Mouse (Mus musculus) frontal cortex, adult (tissue): Measurements from ENCODE around the gene Amigo3.
"Not testable (repeated sequence)": the region's sequence is repeated elsewhere in the genome, so short reads cannot be mapped to it uniquely, and the experiment has no call there.

ENCODE experiments used
- ATAC-seq: cut with Nextera tagmentation; 2 replicates; pipeline ENCODE4 v1.9.2; 2017; ENCODE audit warnings: mild to moderate bottlenecking, moderate library complexity, mixed read lengths; ENCODE audit not compliant: low TSS enrichment

Gene Amigo3

DNA sequence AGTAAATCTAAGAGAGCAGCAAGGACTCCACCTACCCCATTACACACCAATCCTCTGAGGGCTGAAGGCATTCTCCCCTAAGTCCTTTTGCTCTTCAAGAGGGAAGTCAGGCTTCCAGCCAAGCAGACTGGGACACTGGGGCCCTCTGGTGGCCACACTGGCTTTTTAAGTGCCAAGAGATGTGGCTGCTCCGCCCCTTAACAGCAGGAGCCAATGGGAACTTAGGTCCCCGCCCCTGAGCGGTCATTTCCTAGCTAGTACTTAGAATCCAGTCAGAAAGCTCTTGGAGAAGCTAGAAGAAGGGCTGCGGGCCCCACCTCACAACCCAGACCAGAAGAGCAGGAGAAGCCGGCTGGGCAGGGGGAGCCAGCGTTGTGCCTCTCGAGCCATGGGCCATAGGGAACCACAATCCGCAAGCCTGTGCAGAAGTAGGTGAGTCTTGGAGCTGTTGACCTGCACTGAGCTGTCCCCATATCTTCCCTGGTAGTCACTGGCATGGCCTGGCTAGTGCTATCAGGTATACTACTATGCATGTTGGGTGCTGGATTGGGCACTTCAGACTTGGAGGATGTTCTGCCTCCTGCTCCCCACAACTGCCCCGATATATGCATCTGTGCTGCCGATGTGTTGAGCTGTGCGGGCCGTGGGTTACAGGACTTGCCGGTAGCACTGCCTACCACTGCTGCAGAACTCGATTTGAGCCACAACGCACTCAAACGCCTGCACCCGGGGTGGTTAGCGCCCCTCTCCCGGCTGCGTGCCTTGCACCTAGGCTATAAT, at the start of gene Amigo3:
TSS of gene Amigo3 (plus strand) at position 275 of the 780 bp plus-strand sequence.
- ATAC-seq = peak; percentile 71

GRCm38 (mm10) chr9:108003531-108003890, 49.4 kb upstream of the Amigo3 start:
- ATAC-seq = no peak

- no peak for ATAC-seq
Observed at GRCm38 (mm10) chr9:108008041-108008440, 44.9 kb upstream of the Amigo3 start.

DNA sequence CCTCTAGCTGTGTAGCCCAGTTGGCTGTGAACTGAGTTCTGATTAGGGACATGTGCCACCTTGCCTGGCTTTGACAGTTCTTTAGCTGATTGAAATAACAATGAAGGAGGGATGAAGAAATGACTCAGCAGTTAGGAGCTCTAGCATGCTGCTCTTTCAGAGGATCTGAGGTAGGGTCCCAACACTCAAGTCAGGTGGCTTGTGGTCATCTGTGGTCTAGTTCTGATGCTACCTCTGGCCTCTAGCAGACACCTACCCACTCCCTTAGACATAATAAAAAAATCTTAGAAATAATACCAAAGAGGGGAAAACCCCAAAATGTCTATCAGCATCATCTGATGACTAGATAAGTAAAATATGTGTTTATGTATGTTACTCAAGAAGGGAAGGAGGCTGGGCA, 42.6 kb upstream of the Amigo3 start:
- ATAC-seq = no peak

DNA sequence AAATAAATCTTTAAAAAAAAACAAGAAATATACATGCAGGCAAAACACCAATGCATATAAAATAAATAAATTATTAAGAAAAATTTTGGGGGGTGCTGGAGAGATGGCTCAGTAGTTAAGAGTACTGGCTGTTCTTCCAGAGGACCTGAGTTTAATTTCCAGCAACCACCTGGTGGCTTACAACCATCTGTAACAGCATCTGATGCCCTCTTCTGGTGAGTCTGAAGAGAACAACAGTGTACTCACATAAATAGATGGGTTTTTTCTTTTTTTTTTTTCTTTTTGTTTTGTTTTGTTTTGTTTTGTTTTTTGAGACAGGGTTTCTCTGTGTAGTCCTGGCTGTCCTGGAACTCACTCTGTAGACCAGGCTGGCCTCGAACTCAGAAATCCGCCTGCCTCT, 39.4 kb upstream of the Amigo3 start:
- ATAC-seq = not testable (repeated sequence)

- peak; percentile 98 for ATAC-seq
Observed at GRCm38 (mm10) chr9:108017127-108017526, 35.8 kb upstream of the Amigo3 start.

- ATAC-seq = no peak
Observed at GRCm38 (mm10) chr9:108020741-108021140, 32.2 kb upstream of the Amigo3 start.

DNA sequence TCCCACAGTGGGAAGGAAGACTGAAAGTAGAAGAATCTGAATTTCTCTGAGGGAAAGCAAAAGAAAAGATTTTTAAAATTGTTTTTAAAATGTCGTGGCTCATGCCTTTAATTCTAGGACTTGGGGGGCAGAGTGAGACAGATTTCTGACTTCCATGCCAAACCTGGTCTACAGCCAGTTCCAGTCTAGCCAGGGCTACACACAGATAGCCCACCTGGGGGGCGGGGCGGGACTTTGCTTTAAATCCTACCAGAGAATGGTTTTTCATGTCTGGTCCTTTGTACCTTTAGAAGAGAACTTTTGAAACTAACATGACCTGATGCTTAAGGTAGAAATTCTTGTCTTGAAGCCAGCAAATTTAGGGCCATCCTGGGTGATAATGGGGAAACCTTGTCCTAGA, 29.7 kb upstream of the Amigo3 start:
- no peak for ATAC-seq

GRCm38 (mm10) chr9:108026584-108026983, 26.4 kb upstream of the Amigo3 start:
- no peak for ATAC-seq

DNA sequence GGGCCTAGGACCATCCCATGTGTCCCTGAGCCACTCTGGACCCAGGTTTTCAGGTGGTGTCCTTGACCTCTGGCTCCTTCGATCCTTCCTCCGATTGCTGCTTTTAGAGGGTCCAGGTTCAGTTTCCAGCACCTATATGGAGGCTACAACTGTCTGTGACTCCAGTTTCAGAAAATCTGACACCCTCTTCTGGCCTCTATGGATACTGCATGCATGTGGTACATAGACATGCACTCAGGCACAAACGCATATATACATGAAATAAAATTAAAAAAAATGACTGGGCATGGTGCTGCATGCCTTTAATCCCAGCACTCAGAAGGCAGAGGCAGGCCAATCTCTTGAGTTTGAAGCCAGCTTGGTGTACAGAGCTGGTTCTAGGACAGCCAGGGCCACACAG, 25.1 kb upstream of the Amigo3 start:
- no peak for ATAC-seq

GRCm38 (mm10) chr9:108032126-108032525, 20.8 kb upstream of the Amigo3 start:
- ATAC-seq = no peak

- ATAC-seq = no peak; the same call in 1 of the 2 replicates
Observed at GRCm38 (mm10) chr9:108035331-108036156, 17.4 kb upstream of the Amigo3 start.

GRCm38 (mm10) chr9:108044751-108045492, 8.0 kb upstream of the Amigo3 start:
- ATAC-seq = no peak

- no peak for ATAC-seq
Observed at GRCm38 (mm10) chr9:108046582-108046981, 6.4 kb upstream of the Amigo3 start.

DNA sequence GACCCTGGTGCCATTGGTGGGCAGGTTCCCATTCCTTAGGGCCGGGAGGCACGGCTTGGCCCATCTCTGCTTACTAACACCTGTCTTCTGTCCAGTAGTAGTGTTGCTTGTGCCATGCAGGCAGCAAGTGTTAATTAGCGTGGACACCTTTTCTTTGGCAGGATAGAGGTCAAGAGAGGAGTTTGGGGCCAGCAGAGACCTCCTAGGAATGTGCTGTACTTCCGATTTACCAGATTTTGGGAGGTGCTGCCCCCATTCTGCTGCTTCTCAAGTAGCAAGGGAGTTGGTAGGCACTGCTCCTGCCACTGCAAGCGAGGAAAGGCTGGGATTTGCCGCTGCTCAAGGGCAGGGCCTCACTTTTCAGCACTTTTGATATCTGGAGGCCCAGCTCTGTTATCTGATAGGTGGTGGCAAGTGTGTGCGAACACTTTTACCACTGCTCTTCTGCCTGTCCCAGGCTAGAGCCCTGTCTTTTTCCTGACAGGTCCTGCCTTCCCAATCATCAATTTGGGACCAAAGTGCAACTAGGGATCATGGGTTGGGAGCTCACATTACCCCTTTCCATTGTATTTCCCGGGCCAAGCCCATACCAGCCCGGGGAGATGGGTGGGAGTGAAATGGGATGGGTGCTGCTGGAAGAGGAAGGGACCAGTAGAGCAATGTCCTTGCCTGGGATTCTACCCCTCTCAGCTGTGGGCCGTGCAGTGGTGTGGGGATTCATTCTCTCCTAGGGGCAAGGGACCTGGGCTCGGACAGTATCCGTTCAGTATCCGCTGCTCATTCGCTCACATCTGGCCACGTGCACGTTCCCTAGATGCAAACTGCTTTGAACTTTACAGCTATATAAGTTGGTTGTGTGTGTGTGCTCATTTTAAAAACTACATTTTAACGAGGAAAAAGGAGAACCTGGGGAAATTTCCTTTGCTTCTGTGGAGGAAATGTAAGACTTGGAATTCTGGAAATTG, 5.1 kb upstream of the Amigo3 start:
- no peak for ATAC-seq

GRCm38 (mm10) chr9:108048566-108048955, 4.4 kb upstream of the Amigo3 start:
- ATAC-seq = no peak

DNA sequence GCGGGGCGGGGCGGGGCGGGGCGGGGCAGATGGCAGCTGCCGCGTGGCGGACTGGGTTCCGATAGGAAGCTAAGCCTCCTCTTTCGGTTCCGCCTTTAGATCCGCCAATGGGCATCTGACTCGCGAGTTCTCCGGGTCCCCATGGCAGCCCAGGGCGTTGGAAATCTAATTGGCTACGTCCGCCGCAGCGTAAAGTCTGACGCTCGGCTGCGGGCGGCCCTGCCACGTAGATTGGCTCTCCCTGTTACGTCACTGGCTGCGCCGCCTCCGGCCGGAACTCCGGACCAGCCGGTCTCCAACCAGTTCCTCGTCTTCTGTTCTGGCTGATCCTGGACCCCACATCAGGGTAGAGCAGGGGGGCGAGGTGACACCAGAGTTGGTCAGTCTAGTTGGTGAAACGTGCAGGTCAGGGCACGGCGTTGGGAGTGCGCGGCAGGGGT, 3.9 kb upstream of the Amigo3 start, which contains the start of gene Gmppb:
TSS of gene Gmppb (plus strand) at position 227 of the 440 bp plus-strand sequence.
- ATAC-seq = peak; percentile 85

DNA sequence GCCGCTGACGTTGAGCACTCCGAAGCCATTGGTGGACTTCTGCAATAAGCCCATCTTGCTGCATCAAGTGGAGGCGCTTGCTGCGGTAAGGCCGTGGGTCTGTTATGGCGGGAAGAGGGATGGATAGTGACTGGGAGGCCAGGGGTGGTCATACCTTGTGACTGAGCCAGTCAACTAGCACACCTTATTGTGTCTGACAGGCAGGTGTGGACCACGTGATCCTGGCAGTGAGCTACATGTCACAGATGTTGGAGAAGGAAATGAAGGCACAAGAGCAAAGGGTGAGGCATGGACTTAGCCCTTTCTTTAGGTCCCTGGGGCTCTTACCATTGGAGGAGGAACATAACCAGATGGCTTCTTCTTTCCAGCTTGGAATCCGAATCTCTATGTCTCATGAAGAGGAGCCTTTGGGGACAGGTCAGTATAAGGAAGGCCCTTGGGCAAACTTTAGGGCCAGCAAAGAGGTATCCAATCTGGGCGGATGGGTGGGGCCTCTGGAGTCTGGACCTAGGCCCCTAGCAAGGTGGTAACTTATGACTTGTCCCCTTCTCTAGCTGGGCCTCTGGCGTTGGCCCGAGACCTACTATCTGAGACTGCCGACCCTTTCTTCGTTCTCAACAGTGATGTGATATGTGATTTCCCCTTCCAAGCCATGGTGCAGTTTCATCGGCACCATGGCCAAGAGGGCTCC, 3.3 kb upstream of the Amigo3 start:
- ATAC-seq = no peak

DNA sequence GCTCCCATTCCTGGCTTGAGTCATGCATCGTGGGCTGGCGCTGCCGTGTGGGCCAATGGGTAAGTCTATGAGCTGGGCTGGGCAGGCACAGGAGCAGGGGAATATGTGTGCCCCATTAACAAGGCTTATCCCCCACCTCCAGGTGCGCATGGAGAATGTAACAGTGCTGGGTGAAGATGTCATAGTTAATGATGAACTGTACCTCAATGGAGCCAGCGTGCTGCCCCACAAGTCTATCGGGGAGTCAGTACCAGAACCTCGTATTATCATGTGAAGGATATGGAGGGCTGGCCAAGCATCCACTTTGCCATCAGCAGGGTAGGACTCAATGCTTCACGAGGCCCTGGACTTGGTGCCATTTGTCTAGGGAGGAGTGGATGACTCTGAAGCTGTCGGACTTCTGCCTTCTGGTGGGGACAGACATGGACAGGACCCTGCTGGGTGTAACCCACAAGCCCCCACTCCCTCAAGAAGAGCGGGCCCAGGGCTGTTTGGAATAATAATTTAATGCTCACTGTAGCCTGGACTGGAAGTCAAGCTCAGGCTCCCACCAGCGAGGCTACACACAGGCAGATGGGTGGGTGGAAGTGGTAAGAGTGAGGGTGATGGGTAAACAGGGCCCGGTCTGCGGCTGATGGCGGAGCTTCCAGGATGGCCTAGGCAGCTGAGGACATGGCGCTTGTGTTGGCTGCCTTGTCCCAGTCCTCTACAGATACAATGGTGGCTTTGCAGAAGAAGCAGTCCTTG, 1.6 kb upstream of the Amigo3 start:
- ATAC-seq = no peak

GRCm38 (mm10) chr9:108051931-108052220, 1.1 kb upstream of the Amigo3 start:
- ATAC-seq = no peak
